Mouse (Mus musculus): ENCODE measurements around the gene St6gal1.

The St6gal1 gene

DNA sequence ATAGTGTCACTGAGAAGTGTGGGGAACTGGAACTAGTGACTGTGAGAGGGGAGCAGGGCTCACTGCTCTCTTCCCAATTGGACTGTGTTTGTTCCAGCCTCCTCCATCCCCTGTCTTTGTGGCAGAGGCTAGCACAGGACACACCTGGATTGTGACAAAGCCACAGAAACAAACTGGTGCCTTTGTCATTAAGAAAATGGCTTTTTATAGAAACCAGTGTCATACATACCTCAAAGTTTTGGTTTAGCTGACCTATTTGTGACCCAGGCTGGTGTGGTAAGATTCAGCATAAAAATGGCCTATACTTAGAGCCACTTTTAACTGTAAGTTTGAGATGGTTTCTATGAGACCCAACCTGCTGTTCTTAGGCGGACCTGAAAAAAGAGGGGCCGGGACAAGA lies 116.7 kb downstream of the St6gal1 start:
- 99% methylated on average over 2 of the region's 2 CpGs for WGBS

GRCm38 (mm10) chr16:23350802-23351201 lies 126.3 kb downstream of the St6gal1 start:
- 21% methylated on average over 2 of the region's 2 CpGs for WGBS

DNA sequence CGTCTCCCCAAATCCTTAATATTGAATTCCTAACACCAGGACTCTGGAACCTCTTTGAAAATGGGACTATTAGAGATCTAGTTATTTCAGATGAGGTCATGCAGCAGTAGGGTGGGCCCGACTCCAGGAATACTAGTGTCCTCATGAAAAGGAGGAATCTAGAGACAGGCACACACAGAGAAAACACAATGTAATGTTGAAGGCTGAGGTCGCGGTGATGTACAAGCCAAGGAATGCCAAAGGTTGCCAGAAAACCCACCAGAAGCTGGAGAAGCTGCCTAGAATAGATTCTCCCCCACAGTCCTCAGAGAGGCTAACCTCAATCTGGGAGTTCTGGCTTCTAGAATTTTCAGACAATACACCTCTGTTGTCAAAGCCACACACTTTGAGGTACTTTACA lies 136.5 kb downstream of the St6gal1 start:
- 77% methylated on average over 4 of the region's 4 CpGs for WGBS

- 76% methylated on average over 3 of the region's 3 CpGs for WGBS
Measured at GRCm38 (mm10) chr16:23361434-23361970, 137.0 kb downstream of the St6gal1 start.

- WGBS: 39% methylated on average over 2 of the region's 2 CpGs
Measured at GRCm38 (mm10) chr16:23364328-23364990, 139.9 kb downstream of the St6gal1 start.

DNA sequence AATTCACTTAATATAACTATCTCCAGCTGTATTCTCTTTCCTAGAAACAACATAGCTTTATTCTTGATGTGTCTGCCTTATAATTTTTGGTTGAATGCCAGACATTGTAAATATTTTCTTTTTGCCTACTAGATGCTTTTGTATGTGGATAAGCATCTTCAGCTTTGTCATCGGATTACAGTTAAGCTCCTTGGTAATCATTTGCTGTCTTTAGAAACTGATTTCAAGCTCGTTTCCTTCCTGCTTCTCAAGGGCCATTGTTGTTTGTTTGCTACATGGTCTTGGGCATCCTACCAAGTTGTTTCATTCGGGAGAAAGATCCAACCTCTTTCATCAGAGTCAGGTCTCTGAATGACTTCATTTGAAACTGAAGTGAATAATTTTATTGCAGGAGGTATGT lies 144.6 kb downstream of the St6gal1 start:
- WGBS: 45% methylated on average over 3 of the region's 3 CpGs

DNA sequence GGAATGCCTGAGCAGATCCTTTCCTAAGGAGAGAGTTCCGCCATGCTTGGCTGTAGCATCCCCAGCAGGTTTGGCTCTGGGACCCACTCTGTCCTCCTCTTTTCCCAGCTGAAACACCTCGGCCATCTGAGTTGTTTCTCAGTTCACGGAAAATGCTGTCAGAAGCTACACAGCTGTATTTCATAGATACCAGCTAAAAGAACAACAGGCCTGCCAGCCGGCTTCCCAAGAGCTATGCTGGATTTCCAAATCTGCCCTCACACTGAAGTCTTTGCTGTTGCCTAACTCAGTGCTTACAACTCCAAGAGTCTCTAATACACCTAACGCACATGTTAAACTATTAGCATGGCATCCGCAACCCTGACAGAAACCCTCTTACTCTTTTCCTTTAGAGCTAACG lies 146.2 kb downstream of the St6gal1 start:
- WGBS: 94% methylated on average over 7 of the region's 7 CpGs

- 80% methylated on average over 2 of the region's 2 CpGs for WGBS
Measured at GRCm38 (mm10) chr16:23372340-23372739, 147.8 kb downstream of the St6gal1 start.

GRCm38 (mm10) chr16:23374068-23374467 lies 149.5 kb downstream of the St6gal1 start:
- WGBS: 88% methylated on average over 4 of the region's 4 CpGs

- 29% methylated on average over 5 of the region's 5 CpGs for WGBS
Measured at GRCm38 (mm10) chr16:23374938-23375337, 150.4 kb downstream of the St6gal1 start.

DNA sequence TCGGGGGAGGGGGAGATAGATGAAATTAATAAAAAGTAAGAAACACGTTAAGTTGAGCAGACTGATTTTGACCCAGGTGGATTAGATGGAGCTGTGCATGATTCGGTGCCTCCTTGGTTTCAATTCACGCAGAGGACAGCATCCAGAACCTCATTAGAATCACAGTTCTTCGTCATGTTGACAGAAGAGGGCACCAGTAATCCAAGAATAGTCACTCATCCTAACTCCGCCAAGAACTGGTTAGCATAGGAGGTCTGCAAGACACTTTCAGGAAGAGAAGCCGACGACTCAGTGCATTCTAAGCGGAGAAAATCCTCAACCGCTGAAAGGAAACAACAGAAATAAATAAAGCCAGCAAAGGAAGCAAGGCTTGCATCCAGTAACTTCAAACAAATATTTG lies 151.6 kb downstream of the St6gal1 start:
- 47% methylated on average over 10 of the region's 10 CpGs for WGBS

DNA sequence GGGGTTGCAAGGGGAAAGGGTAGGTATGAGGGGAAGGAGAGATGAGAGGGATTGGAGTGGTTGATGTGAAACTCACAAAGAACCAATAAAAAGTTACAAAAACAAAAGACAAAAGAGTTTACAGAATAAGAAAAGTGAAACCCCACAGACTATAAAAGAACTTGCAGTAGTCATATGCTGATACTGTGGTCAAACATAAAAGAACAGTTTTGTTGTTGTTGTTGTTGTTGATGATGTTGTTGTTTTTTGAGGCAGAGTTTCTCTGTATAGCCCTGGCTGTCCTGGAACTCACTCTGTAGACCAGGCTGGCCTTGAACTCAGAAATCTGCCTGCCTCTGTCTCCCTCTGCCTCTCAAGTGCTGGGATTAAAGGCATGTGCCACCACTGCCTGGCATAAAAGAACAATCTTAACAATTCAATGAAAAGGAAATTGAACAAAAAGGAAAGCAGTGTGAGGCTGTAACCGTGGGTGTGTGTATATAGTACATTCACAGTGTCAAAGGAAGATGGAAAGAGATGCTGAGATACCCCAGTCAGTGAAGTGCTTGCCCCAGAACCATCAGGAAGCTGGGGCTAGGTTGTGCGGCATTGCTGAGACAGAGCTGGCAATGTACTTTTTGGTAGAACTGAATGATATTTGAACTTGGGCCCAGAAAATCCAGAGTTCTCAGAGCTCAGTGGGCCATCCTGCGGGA lies 155.1 kb downstream of the St6gal1 start:
- WGBS: 83% methylated on average over 3 of the region's 3 CpGs

DNA sequence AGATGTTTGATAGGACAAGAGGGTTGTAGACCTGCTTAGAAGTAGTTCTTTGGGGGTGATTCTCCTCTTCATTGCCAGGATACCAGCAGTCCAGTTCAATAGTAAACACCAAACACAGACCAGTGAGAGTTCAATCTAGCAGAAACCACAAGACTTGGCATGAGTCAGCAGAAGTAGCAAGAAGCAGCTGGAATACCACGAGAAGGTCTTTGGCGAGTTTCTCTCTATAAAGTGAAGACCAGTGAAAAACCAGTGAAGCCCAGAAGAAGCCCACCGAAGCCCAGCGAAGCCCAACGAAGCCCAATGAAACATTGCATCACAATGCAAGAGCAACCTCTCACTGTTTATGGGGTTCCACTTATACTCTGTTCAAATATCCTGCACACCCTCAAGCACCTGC lies 173.4 kb downstream of the St6gal1 start:
- WGBS: 88% methylated on average over 5 of the region's 5 CpGs

GRCm38 (mm10) chr16:23401463-23401862 lies 176.9 kb downstream of the St6gal1 start:
- 65% methylated on average over 4 of the region's 4 CpGs for WGBS

DNA sequence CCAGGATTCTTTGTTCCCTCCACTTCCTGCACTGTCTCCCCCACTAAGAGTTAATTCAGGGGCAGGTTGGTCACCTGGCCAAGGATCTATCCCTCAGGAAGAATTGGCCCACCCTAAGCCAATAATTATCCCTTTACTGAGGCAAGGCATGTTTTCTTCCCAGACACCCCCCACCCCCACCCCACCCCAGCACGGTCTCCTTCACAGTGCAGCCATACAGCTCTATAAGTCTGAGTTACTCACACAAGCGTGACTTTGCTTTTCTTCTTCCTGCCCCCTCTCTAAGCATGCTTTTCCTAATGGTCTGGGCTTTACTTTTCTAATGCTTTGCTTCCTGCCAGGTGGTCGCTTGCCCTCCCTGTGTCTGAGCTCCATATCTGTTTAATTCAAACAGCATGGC lies 177.4 kb downstream of the St6gal1 start:
- WGBS: 82% methylated on average over 3 of the region's 3 CpGs

DNA sequence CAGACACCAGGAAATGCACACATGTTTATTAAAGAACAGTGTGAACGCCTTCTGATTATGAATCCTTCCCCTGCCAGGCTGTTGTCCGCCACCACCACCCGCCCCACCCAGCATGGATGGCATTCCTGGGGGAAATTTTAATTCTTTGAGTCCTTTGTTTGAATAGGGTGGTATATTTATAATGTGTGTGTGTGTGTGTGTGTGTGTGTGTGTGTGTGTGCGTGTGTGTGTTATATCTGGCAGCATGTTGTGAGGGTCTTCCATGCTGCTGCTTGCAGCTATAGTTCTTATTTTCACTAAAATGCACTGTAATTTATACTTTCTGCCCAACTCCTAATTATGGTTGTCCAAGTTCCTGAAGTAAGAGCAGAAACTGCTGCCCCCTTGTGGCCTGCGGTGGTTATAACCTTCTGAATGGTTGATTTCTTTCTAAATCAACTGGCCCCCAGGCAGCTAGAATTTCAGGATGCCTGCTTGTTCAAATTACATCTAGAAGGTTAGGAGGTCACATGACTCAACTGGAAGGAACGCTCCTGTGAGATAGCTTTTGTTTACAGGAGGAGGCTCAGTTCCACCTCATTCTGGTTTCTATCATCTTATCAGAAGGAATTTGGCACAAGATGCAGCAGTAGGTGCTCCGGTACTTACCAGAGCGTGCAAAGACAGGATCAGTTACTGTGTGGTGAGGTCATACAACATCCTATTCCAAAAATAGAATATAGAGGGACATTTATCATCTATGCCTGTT lies 178.6 kb downstream of the St6gal1 start:
- WGBS: 45% methylated on average over 8 of the region's 8 CpGs

Measured in cerebral cortex, adult 2 months (tissue).